Mouse (Mus musculus) left cerebral cortex, postnatal 25 days (tissue): ENCODE results near the gene Fam169b. TPM values are rescaled to one million over a fixed set of nuclear protein-coding genes. Genes with fewer than 3 reads are reported as not detected.
A peak's percentile ranks its signal among the peaks of the same experiment; 100 is the strongest.

Source experiments
- DNase-seq, 2 experiments: peaks; one replicate each; pipeline ENCODE4 v3.0.0; 2022; ENCODE audit warnings: low spot score in 2 of 2, mixed read lengths in 1 of 2
- intact Hi-C: fragments of 180-260 bp; cut with DNase I; formaldehyde crosslinking; loops from one replicate; pipeline ENCODE4 v1.15.1; 2025
- total RNA-seq, 2 experiments: library from RNA; stranded (reverse); gene quantifications; 2 replicates each; pipeline ENCODE4 v1.2.3; 2021

The Fam169b gene
- total RNA-seq, 2 experiments from 2014 or later, result 1.8 to 2.2 TPM

DNA sequence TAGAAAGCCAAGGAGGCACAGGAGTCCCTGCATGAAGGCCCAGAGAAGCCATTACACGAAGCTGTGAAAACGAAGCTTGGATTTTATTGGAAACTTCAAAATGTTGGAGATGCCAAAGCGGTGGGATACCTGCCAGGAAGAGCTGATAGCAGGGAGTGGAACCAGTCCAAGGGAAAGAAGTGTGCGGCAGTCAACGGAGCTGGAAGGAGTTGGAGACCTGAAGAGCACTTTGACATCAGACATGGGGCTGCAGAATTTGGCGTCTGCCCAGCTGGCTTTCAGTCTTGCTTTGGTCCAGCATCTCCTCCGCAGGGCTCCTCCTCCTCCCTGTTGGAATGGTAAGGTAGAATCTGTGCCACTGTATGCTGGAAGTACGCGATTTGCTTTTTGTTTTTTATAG, 92.1 kb downstream of the Fam169b start:
- intact Hi-C loops, result no loop called here
- peak; percentile 26 to 47 for DNase-seq

DNA sequence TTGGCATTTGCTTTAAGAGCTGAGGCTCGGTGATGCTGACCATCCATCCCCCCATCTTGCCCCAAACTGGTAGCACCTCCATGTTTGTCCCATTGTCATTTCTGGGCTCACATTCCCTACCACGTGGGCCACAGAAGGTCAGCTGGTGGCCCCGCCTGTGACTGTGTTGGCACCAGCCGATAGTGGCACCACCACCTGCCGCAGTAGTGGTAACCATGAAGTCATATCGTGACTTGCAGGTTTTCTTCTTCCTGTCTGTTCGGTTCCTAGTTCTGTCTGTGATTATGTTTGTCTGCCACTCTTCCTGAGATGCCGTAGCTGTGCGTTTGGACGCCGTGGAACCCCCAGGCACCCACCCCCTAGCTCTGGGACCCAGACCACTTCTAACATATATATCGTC, 95.3 kb downstream of the Fam169b start:
- intact Hi-C loops, result no loop called here
- no peak for DNase-seq

DNA sequence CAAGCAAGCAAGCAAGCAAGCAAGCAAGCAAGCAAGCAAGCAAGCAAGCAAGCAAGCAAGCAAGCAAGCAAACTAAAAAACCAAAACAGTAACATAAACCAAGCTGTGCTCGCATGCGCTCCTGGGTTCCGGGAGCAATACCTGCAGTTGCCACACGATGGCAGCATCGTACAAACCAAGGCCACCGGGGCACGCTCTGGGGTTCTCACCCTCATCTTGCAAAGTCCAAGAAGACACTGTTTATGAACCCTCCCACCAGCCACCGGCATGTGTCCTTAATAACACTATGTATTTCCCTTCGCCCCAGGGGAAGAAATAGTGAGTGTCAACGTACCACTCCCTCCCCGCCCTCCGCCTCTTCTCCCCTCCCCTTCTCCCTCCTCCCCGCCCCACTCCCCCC, 96.1 kb downstream of the Fam169b start:
- intact Hi-C loops, result loop anchor here (10.0 kb wide), 3 partner anchors 205 to 1965 kb away; no protein-coding TSS in a partner anchor
- DNase-seq, result peak; percentile 61 to 70

DNA sequence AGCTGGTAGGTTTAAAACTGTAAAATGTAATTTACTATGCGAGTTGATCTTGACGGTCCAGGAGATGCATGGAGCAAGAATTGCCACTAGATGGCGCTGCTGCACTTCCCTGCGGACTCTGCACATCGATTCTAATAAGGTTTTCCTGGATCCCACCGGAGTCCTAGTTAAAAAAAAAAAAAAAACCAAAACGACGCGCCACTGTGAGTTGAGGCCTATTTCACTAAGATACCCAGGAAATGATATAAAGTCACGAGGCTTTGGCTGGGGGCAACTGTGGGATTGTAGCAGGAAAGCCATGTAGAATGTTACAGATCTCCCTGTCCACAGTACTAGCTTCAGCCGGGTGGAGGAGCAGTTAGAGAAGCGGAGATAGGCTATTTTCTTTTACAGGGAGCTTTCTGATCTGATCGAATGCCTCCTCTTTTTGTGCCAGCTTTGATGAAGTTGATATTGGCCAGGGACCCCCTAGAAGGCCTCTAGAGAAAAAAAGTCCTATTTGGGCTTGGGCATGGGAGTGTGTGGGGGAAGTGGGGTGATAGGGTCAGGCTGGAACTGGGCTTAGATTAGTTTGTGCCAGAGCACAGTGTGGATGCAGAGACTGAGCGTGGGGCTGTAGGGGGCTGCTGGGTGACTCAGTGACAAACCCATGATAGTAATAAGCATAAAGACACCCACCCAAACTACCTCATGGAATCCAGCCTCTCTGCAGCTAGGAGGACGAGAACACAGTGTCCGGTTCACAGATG, 100.6 kb downstream of the Fam169b start:
- DNase-seq, result peak; percentile 76 to 77
- intact Hi-C loops, result loop anchor here (1.0 to 10.0 kb wide), 5 partner anchors 106 to 1961 kb away; no protein-coding TSS in a partner anchor

DNA sequence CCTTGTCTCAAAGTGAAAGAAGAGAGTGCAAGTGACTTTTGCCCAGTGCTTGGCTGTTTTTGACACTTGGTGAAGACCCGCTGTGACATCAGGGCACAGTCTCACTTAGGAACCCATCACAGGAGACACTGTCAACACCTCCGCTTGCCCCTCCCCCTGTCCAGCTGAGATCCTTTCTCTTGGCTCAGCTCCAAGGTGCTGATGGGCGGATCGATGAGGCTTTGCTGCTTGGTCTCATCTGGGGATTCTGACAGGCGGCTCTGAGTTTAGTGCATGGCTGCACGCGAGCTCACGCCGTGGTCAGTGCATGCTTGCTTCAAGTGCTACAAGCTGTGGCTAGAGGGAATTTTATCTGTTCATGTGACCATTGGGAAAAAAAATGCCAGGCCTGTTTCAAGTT, 108.5 kb downstream of the Fam169b start:
- intact Hi-C loops, result no loop called here
- DNase-seq, result no peak

DNA sequence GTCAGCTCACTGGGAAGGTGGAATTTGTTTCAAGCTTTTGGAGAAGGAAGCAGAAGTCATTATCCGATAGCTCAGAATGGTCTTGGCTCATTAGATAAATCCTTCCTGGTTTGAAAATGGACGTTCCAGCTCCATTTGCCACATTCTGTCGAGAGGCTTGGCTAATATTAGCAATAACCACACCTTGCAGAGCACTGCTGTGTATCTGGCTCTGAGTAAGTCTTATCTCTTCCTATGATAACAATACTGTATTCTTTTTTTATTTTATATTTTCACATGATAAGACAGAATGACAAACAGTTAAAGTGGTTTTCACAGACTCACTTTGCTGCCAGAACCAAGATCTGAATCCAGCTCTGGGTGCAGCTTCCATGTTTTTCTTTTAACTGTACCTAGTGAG, 113.1 kb downstream of the Fam169b start:
- DNase-seq, result no peak
- intact Hi-C loops, result no loop called here

DNA sequence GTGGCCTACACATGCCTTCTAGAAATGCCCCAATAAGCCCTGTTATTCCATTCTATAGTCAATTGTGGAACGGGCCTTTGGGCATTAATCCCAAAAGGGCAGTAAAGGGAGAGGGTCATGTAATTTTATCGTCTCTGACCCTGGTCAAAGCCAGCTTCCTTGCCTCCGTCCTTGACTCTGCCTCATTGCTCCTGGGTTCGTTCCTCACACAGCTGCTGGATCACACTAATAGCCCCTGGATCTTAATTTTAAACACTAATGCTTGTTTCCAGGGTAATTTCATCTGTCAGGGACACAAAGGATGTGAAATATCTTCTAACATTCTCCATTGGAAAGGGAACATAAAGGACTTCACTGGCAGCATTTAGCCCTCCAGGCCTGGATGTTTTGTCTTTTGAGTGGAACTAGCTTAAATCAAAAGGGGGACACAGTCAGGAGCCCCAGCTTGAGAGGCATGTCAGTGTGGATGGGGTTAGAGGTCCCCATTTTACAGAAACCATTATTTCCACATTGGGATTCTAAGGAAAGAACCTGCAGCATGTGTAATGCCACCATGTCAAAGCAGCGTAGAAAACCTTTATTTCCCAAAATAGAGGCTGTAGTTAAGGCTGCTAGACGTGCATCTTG, 122.2 kb downstream of the Fam169b start:
- DNase-seq, result no peak
- intact Hi-C loops, result no loop called here

DNA sequence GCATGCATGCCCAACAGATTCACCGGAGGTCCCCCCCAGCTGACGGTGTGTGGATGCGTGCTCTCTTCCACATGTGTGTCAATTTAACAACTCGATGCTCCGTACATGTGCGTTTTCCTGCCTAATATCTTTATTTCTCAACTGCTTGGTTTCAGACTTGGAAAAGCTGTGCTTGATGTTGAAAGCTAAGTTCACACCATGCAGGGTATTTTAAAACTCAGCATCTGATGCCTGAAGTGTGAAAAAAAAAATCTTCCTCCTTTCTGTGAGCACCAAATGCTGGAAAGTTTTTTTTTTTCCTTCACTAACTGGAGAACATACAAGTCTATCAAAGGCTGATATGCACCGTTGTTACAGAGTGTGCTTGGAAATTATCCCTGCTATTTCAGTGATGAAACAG, 126.9 kb downstream of the Fam169b start:
- intact Hi-C loops, result no loop called here
- peak; percentile 13 to 62 for DNase-seq

DNA sequence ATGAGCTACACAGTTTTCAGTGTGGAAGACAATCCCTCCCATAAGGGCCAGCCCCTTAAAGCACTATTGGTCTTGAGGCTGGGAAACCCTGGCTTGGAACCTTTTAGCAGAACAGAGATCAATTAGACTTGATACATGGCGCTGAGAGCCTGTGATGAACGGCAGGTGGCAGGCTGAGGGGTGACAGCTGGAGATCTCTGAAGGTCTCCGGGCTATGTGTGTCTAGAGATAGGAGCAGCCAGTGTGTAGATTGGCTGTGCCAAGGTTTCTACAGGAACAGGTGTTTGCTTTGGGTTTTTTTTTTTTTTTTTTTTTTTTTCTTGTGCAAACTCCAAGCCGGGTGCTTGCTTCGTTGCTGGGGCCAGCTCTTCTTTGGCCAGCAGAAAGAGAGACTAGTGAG, 135.0 kb downstream of the Fam169b start:
- intact Hi-C loops, result no loop called here
- DNase-seq, result no peak

Other genes starting within 250 kb of the Fam169b start
- gene Pgpep1l, start 9.6 kb upstream of the Fam169b start, total RNA-seq, result 1 to 10 TPM in 1 of 2 experiments, under 1 TPM in 1; 0.82 to 1.6 TPM